Mouse (Mus musculus) midbrain, embryonic 10.5 days (tissue): ENCODE measurements around the gene Agap1. TPM values are rescaled to one million over a fixed set of nuclear protein-coding genes. Genes with fewer than 3 reads are reported as not detected.

Experiments used
- DNase-seq: peaks from one replicate; pipeline ENCODE4 v3.0.0-alpha.2; 2017; ENCODE audit warnings: low spot score
- H3K27ac ChIP-seq: fragments of 300-500 bp; sonication (generic); replicated peaks from 2 replicates; pipeline ENCODE4 v1.5.1; 2016; ENCODE audit warnings: mild to moderate bottlenecking
- H3K27me3 ChIP-seq: fragments of 300-500 bp; sonication (generic); 2 replicates; pipeline ENCODE4 v1.6.1; 2016; ENCODE audit warnings: low read depth, mild to moderate bottlenecking; ENCODE audit not compliant: poor library complexity, severe bottlenecking
- H3K36me3 ChIP-seq: fragments of 300-500 bp; sonication (generic); 2 replicates; pipeline ENCODE4 v1.6.1; 2016; ENCODE audit warnings: mild to moderate bottlenecking, moderate library complexity
- H3K4me1 ChIP-seq: fragments of 300-500 bp; sonication (generic); 2 replicates; pipeline ENCODE4 v1.6.1; 2016
- H3K4me3 ChIP-seq: fragments of 300-500 bp; sonication (generic); 2 replicates; pipeline ENCODE4 v1.5.1; 2016; ENCODE audit warnings: mild to moderate bottlenecking, moderate library complexity
- H3K9me3 ChIP-seq: fragments of 300-500 bp; sonication (generic); replicated peaks from 2 replicates; pipeline ENCODE4 v1.6.1; 2016; ENCODE audit warnings: mild to moderate bottlenecking
- WGBS: fragments of 180-500 bp; shearing (Covaris S2); methylation state at CpG from one replicate; pipeline ENCODE4 v1.1.7; 2016; 5-methylcytosine and 5-hydroxymethylcytosine counted together
- polyA plus RNA-seq: library from polyadenylated mRNA; unstranded; fragments of >200 nt; fragmentation: Nextera tagmentation; extraction: Ambion mirVana; gene quantifications from 2 replicates; pipeline ENCODE4 v1.2.1, GENCODE M21; 2016

Gene Agap1
- 16.6 and 23.2 TPM in 2 replicates for polyA plus RNA-seq

DNA sequence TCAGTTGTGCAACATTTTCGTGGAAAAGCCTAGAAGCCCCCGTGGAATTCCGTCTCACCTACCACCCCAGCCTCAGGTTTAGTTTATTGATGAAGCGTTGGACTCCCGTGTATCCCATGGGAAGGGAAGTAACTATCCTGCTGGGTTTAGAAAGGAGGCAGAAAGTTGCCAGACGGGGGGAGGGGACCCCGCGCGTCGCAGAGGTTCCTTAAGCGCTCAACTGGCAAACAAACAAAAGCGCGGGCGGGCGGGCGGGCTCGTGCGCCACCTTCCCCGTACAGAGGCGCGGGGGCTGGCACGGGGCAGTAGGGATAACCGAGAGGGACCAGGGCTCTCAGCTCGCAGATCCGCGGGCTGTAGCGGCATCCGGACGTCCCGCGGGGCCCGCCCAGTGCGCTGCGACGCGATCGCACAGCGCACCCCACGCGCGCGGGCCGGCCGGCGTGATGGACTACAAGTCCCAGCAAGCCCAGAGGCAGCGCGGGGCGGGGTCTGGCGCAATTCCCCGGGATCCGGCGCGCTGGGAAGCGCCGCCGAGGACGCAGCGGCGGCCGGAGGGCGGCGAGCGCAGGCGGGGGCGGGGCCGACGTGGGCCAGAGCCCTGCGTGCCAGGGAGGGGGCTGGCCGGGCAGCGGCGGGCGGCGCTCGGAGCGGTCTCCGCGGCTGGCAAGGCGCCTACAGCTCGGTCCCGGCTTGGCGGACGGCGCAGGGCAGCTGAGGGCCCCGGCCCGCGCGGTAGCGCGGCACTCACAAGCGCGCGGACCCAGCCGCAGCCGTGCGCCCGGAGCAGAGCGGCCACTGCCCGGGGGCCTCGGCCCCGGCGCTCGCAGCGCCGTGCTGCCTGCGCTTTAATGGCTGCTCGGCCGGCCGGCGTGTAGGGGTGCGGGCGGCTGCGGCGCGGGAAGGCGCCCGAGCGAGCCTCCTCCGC lies at the start of gene Agap1:
TSS of gene Agap1 (plus strand) at position 611 of the 928 bp plus-strand sequence.
- H3K9me3 ChIP-seq, result peaks cover 12% of the 10 kb centered on the region; the same call in 1 of the 2 replicates
- peaks cover 18% of the 10 kb centered on the region for H3K36me3 ChIP-seq
- peak within 1 kb of the TSS; percentile 73 for H3K4me3 ChIP-seq
- H3K4me1 ChIP-seq, result peaks cover 43% of the 10 kb centered on the region
- WGBS, result 1% methylated on average over 110 of the region's 118 CpGs
- 0 out of 2 replicates have a peak, but pooled peaks cover 14% of the 10 kb centered on the region for H3K27me3 ChIP-seq
- peak within 1 kb of the TSS; percentile 98 for H3K27ac ChIP-seq
- DNase-seq, result peak; percentile 94

DNA sequence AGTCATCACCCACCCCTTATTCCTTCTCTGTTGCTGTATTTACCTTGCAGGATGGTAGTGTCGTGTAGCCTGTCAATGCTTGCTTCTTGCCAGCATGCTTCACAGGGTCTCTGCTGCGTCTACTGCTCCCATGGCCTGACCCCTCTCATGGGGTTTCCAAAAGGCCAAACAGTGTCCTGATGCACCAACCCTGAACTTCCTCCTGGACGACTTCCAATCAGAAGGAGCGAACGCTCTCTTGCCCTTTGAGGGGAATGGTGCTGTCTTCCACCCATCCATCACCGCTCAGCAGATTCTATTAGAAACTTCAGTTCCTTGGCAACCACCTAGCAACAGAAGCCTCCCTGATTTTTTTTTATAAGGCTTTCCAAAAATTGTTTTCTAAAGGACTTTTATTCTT lies 48.6 kb upstream of the Agap1 start:
- 85% methylated on average over 6 of the region's 6 CpGs for WGBS
- Histone ChIP-seq H3K4me1 (peaks cover 6% of the 10 kb centered on the region), H3K27ac (no peak overlapping the region), H3K27me3 (peaks cover 64% of the 10 kb centered on the region), H3K9me3 (no peaks in the 10 kb centered on the region), H3K4me3 (no peak overlapping the region), H3K36me3 (no peaks in the 10 kb centered on the region)
- DNase-seq, result no peak

DNA sequence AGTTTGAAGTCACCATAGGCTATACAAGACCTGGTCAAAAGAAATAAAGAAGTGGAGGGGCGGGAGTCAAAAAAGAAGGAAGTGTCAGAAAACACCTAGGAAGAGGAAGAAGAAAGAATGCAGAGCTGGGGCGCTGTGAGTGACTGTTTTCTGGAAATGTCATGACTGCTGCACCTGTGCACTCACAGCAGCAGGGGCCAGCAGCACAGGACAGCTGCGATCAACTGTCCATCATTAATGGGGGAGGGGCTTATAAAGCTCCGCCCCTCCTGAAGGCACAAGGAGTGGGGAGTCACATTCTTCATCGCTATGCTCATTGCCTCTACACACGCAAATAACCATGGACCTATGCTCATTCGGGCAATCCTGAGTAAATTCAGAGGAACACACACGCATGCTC lies 46.6 kb upstream of the Agap1 start:
- 89% methylated on average over 8 of the region's 8 CpGs for WGBS
- H3K27ac ChIP-seq, result no peak overlapping the region
- no peak overlapping the region for H3K4me3 ChIP-seq
- DNase-seq, result no peak
- H3K4me1 ChIP-seq, result no peaks in the 10 kb centered on the region
- H3K27me3 ChIP-seq, result peaks cover 56% of the 10 kb centered on the region
- no peaks in the 10 kb centered on the region for H3K36me3 ChIP-seq
- H3K9me3 ChIP-seq, result no peaks in the 10 kb centered on the region

DNA sequence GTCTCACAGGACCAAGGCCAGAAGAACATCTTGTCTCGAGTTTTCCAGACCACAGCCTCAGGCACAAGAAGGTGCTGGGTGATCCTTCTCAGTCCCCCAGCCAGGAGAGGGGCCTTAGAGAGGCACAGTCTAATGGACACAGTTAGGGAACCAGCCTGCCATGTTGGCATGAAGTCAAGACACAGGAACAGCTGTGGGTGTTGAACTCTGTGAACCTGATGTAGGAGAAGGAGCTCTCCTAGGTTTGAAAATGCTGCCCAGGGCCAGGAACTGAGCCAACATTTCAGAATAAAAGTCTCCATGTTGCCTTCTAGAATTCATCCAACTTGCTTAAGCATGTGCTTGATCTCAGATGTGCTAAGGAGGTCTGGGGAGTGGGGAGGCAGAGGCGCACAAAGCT lies 41.5 kb upstream of the Agap1 start:
- H3K27ac ChIP-seq, result no peak overlapping the region
- WGBS, result 82% methylated on average over 2 of the region's 2 CpGs
- no peak for DNase-seq
- H3K4me3 ChIP-seq, result no peak overlapping the region
- H3K27me3 ChIP-seq, result peaks cover 33% of the 10 kb centered on the region
- H3K9me3 ChIP-seq, result no peaks in the 10 kb centered on the region
- H3K4me1 ChIP-seq, result 0 out of 2 replicates have a peak, but pooled peaks cover 4% of the 10 kb centered on the region
- H3K36me3 ChIP-seq, result no peaks in the 10 kb centered on the region

DNA sequence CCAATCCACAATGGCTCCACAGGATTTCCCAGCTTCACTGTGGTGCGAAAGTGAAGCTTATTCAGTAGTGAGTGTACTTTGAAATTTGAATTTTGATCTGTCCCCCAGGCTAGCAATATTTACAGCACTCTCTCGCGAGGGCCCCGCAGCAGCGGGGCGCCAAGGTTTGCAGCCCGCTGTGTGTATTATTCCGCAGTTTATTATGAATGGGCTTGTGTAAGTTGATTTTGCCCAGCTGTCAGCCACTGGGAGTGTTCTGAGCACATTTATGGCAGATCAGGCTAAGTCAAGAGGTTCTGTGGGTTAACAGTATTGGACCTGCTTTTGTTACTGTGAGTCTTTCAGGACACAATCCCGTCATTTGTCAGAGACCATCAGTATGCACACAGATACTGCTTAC lies 40.0 kb upstream of the Agap1 start:
- Histone ChIP-seq H3K27me3 (peaks cover 25% of the 10 kb centered on the region), H3K27ac (no peak overlapping the region), H3K4me1 (0 out of 2 replicates have a peak, but pooled peaks cover 4% of the 10 kb centered on the region), H3K4me3 (no peak overlapping the region), H3K36me3 (no peaks in the 10 kb centered on the region), H3K9me3 (no peaks in the 10 kb centered on the region)
- no peak for DNase-seq
- WGBS, result 85% methylated on average over 9 of the region's 9 CpGs

DNA sequence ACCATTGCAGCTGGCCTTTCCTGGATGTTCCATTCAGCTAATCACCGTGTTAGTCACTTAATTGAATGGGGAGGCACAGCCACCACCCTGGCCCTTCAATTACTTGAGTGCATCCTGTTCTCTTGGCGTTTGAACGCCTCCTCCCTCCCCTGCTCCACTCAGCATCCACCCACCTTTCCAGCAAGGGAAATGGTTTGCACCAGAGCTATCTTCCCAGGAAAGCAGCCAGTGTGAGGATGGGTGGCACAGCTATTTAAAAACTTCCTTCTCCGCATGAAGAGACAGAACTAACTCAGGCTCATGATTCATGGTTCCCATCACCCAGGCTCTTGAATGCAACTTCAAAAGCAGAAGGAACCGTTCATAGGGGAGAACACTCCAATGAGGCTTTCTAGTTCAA lies 37.7 kb upstream of the Agap1 start:
- Histone ChIP-seq H3K27me3 (peaks cover 25% of the 10 kb centered on the region), H3K4me1 (0 out of 2 replicates have a peak, but pooled peaks cover 4% of the 10 kb centered on the region), H3K36me3 (no peaks in the 10 kb centered on the region), H3K9me3 (no peaks in the 10 kb centered on the region), H3K27ac (no peak overlapping the region), H3K4me3 (no peak overlapping the region)
- 66% methylated on average over 5 of the region's 5 CpGs for WGBS
- no peak for DNase-seq

DNA sequence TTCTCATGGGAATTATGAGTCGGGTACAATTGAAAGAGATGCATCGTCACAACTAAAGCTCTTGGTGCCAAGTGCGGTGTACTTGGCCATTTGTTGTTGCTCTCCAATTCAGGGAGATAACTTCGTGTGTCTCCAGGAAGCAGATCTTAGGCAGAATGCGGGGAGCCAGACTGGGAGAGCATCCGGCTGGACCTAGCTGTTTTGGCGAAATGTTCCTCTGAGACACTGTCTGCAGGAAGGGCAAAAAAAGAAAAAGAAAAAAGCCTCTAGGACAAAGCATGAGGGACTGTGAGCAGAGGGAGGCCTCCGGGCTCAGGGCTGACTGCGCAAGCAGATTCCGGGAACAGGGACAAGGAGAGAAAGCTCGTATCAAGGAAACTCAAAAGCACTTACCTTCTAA lies 34.0 kb upstream of the Agap1 start:
- 81% methylated on average over 11 of the region's 11 CpGs for WGBS
- Histone ChIP-seq H3K36me3 (no peaks in the 10 kb centered on the region), H3K4me3 (no peak overlapping the region), H3K4me1 (no peaks in the 10 kb centered on the region), H3K9me3 (no peaks in the 10 kb centered on the region), H3K27me3 (peaks cover 6% of the 10 kb centered on the region; the same call in 1 of the 2 replicates), H3K27ac (no peak overlapping the region)
- no peak for DNase-seq

DNA sequence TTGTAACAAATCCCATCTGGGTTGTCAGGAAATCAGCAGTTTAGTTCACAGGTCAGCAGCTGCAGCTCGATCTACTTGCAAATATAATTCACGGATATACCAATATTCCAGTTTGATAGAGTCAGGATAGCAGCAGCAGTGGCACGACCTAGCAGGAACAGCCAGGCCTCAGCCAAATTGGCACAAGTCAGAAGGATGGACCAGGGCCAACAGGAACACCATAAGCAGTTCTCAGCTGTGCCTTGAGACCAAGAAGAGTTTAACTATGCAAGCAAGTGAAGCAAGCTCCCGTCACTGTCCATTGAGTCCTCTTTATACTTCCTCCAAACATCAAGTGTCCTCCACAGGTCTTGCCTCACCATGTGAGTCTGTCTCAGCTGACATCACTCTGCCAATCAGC lies 33.2 kb upstream of the Agap1 start:
- Histone ChIP-seq H3K4me1 (no peaks in the 10 kb centered on the region), H3K27me3 (peaks cover 6% of the 10 kb centered on the region; the same call in 1 of the 2 replicates), H3K9me3 (no peaks in the 10 kb centered on the region), H3K27ac (no peak overlapping the region), H3K4me3 (no peak overlapping the region), H3K36me3 (no peaks in the 10 kb centered on the region)
- WGBS, result 90% methylated on average over 4 of the region's 4 CpGs
- DNase-seq, result no peak

DNA sequence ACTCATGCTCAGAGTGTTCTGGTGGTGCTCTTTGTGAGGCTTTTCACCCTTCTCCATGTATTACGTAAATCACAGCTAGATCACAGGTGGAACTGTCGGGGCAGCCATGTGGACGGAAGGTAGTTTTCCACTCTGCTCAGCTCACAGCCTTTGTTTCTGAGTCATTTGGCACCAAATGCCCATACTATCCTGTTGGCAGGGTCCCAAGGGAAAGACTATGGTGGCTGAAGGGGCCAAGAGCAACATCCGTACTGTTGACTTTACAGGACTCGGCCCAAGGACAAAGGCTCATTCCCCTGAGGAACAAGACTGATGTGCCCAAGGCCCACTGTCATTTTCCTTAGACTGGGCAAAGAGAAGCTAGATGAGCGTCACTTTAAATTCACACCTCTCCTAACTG lies 30.0 kb upstream of the Agap1 start:
- DNase-seq, result no peak
- H3K27ac ChIP-seq, result no peak overlapping the region
- no peak overlapping the region for H3K4me3 ChIP-seq
- H3K36me3 ChIP-seq, result no peaks in the 10 kb centered on the region
- no peaks in the 10 kb centered on the region for H3K27me3 ChIP-seq
- WGBS, result 91% methylated on average over 6 of the region's 6 CpGs
- H3K4me1 ChIP-seq, result no peaks in the 10 kb centered on the region
- peaks cover 6% of the 10 kb centered on the region; the same call in 1 of the 2 replicates for H3K9me3 ChIP-seq

DNA sequence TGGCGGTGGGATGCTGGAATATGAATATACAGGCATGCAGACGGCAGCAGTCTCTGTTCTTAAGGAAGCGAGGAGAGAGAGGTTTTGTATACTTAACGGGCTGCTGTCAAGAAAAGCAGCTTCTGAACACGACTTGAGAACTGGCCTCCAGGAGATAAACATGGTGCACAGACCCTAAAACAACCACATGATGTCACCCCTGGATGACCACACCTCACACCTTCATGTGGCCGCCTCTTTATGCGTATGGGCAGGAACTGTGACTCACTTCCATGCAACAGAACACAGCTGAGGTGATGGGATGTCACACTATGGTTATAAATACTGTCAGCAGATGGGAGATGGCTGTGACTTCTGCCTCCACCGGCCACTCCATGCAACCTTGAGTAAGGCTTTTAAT lies 28.5 kb upstream of the Agap1 start:
- H3K27me3 ChIP-seq, result no peaks in the 10 kb centered on the region
- peaks cover 9% of the 10 kb centered on the region for H3K4me1 ChIP-seq
- H3K36me3 ChIP-seq, result no peaks in the 10 kb centered on the region
- H3K27ac ChIP-seq, result no peak overlapping the region
- no peak overlapping the region for H3K4me3 ChIP-seq
- 85% methylated on average over 8 of the region's 8 CpGs for WGBS
- H3K9me3 ChIP-seq, result peaks cover 7% of the 10 kb centered on the region; the same call in 1 of the 2 replicates
- DNase-seq, result no peak

DNA sequence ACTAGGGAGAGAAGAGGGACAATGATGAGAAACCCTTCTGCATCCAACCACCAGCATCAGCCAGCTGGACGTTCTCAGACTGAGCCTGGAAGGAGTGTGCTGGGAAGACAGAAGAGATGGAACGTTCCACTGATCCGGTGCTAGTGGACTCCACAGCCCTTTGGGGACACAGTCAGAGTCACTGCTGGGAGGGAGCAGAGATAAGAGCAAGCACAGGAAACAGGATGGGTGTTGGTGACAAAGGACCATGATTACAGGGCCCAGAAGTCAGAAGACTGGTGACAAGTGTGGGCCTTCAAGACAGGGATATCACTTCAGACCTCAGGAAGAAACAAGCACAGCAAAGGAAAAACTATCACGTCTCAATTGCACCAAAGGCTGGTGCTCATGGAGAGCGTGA lies 25.9 kb upstream of the Agap1 start:
- DNase-seq, result no peak
- peaks cover 7% of the 10 kb centered on the region; the same call in 1 of the 2 replicates for H3K9me3 ChIP-seq
- H3K27ac ChIP-seq, result no peak overlapping the region
- WGBS, result 89% methylated on average over 5 of the region's 5 CpGs
- no peaks in the 10 kb centered on the region for H3K36me3 ChIP-seq
- H3K4me1 ChIP-seq, result peaks cover 9% of the 10 kb centered on the region
- no peaks in the 10 kb centered on the region for H3K27me3 ChIP-seq
- no peak overlapping the region for H3K4me3 ChIP-seq

DNA sequence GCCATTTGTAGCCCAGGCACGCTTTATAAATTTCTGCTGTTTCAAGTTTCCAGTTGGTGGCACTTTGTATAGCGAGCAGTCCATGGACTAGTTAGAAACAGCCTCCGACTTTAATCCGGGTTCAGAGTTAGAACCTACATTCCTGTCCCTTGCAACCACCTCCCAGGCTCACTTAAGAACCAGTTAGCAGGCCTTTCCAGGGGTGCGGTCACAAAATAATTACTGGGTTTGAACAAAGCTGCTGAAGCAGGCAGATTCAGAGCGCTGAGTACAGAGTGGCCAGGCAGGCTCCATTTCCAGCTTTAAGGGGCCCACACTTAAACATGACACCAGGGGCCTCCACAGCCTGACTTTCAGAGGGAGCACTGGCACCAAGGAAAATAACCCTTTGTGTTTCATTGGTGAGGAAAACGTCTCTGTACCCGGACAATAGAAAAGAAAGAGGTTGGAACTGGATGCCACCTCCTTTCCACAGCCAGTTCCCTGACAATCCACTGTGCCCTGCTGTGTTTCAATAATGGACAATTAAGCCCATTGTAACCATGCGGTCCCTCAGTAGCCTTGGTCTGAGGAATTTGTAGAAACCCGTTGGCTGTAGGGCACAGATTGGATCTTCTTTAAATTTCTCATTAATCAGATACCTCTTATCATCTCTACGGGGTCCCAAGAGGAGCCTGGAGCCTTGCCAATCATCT lies 24.5 kb upstream of the Agap1 start:
- H3K4me3 ChIP-seq, result no peak overlapping the region
- no peaks in the 10 kb centered on the region for H3K36me3 ChIP-seq
- H3K9me3 ChIP-seq, result peaks cover 7% of the 10 kb centered on the region; the same call in 1 of the 2 replicates
- H3K4me1 ChIP-seq, result peaks cover 9% of the 10 kb centered on the region
- no peak overlapping the region for H3K27ac ChIP-seq
- H3K27me3 ChIP-seq, result no peaks in the 10 kb centered on the region
- 56% methylated on average over 11 of the region's 11 CpGs for WGBS
- DNase-seq, result no peak

DNA sequence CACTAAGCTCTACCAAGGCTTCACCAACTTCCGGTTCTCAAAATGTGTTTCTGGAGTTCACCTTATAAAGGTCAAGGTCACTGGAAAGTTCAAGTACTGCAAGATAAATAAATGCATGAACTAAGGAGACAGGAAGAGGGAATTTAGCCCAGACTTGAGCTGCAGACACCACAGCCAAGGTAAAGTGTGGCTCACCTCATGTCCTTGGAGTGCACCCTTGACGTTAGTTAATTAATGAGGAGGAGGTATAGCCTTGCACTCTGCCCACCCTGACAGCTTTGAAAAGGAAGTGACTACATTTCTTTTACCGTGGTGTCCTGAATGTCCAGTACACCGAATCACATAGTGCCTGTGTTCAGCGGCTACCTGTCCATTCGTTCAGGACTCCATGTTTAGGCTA lies 15.3 kb upstream of the Agap1 start:
- Histone ChIP-seq H3K36me3 (no peaks in the 10 kb centered on the region), H3K27ac (no peak overlapping the region), H3K4me3 (no peak overlapping the region), H3K27me3 (0 out of 2 replicates have a peak, but pooled peaks cover 7% of the 10 kb centered on the region), H3K9me3 (no peaks in the 10 kb centered on the region), H3K4me1 (peaks cover 25% of the 10 kb centered on the region)
- WGBS, result 88% methylated on average over 6 of the region's 6 CpGs
- DNase-seq, result no peak
